Comparison of ENCODE assay signal across 19 mouse cellular contexts in genomic region chr6:29501599-29501998, GRCm38 (mm10). TPM values are rescaled to one million over a fixed set of nuclear protein-coding genes. Genes with fewer than 3 reads are reported as not detected.
A peak's percentile ranks its signal among the peaks of the same experiment; 100 is the strongest.
DNase-seq lines count a peak whose midpoint lies in the region; ATAC-seq and TF ChIP-seq lines count a peak whose summit lies in the region.
"Had no signal": no experiment of that assay in that cellular context is flagged by ENCODE, and none has a peak within 500 bp of the region (broad histone marks: within the 10 kb centered on the region; RNA-seq: fewer than 3 reads in every experiment).

No protein-coding gene starts in this region.

- H3K4me3 ChIP-seq in hindbrain, postnatal 0 days (ENCODE audit: low read length), result no peak overlapping the region
- no peak overlapping the region for H3K4me3 ChIP-seq in hindbrain, embryonic 11.5 days (ENCODE audit: low read depth, low read length)
- no peak overlapping the region for H3K4me3 ChIP-seq in liver, embryonic 11.5 days (ENCODE audit: low read depth, low read length)
- no peak overlapping the region for H3K4me3 ChIP-seq in ES-Bruce4 (ENCODE audit: low read depth, low read length)
- H3K4me3 ChIP-seq: forebrain, embryonic 15.5 days; hindbrain, embryonic 12.5 days; kidney, embryonic 15.5 days had no signal

- H3K27me3 ChIP-seq in hindbrain, postnatal 0 days (ENCODE audit: insufficient read depth, low read length), result 0 out of 2 replicates have a peak, but pooled peaks cover 3% of the 10 kb centered on the region
- peaks cover 16% of the 10 kb centered on the region for H3K27me3 ChIP-seq in hindbrain, embryonic 11.5 days (ENCODE audit: control insufficient read depth, insufficient read depth, low read length)
- H3K27me3 ChIP-seq in liver, embryonic 11.5 days (replicated peaks; ENCODE audit: control insufficient read depth, insufficient read depth, low read length), result peaks cover 27% of the 10 kb centered on the region
- no peaks in the 10 kb centered on the region for H3K27me3 ChIP-seq in ES-Bruce4 (ENCODE audit: control insufficient read depth, insufficient read depth, low read length, poor library complexity, severe bottlenecking)
- H3K27me3 ChIP-seq: kidney, embryonic 15.5 days had no signal

- TF ChIP-seq EP300 in ES-Bruce4 (IDR thresholded peaks at IDR 0.05; ENCODE audit: insufficient read depth, low read depth, low read length), result no peak

- no peak for DNase-seq in hindbrain, postnatal 0 days (ENCODE audit: low spot score)
- DNase-seq in hindbrain, embryonic 11.5 days (ENCODE audit: low spot score), result no peak
- DNase-seq in liver, embryonic 11.5 days (ENCODE audit: low spot score), result no peak
- DNase-seq in liver, result no peak
- no peak for DNase-seq in cerebellum, adult 11 months
- DNase-seq: adrenal gland, postnatal 25 days; embryo, embryonic 11 days; gastrocnemius, postnatal 10 days; lung, postnatal 10 days; right cerebral cortex, postnatal 14 days; thymus, adult 2 months had no signal

- TF ChIP-seq CTCF in hindbrain, postnatal 0 days (IDR thresholded peaks at IDR 0.05; ENCODE audit: low read depth), result peak; percentile 45
- TF ChIP-seq CTCF in ES-Bruce4 (IDR thresholded peaks at IDR 0.05; ENCODE audit: low read depth, low read length), result peak; percentile 15

- TF ChIP-seq POLR2A in ES-Bruce4 (IDR thresholded peaks at IDR 0.05; ENCODE audit: insufficient read depth, low read length), result no peak

- H3K36me3 ChIP-seq in hindbrain, postnatal 0 days (ENCODE audit: insufficient read depth, low read length), result no peaks in the 10 kb centered on the region
- H3K36me3 ChIP-seq in hindbrain, embryonic 11.5 days (ENCODE audit: control insufficient read depth, insufficient read depth, low read length), result no peaks in the 10 kb centered on the region
- H3K36me3 ChIP-seq in liver, embryonic 11.5 days (ENCODE audit: control insufficient read depth, insufficient read depth, low read length), result no peaks in the 10 kb centered on the region
- no peaks in the 10 kb centered on the region for H3K36me3 ChIP-seq in ES-Bruce4 (ENCODE audit: control insufficient read depth, insufficient read depth, low read length, poor library complexity, severe bottlenecking)
- H3K36me3 ChIP-seq: forebrain, embryonic 15.5 days; hindbrain, embryonic 12.5 days had no signal

- H3K4me2 ChIP-seq in hindbrain, postnatal 0 days (ENCODE audit: low read depth, low read length), result no peak overlapping the region
- H3K4me2 ChIP-seq in hindbrain, embryonic 11.5 days (replicated peaks; ENCODE audit: low read depth, low read length), result no peak overlapping the region
- H3K4me2 ChIP-seq in liver, embryonic 11.5 days, result peak overlapping the region; percentile 12; the same call in 1 of the 2 replicates
- H3K4me2 ChIP-seq: forebrain, embryonic 15.5 days; heart, embryonic 11.5 days; hindbrain, embryonic 12.5 days; kidney, embryonic 15.5 days; midbrain, embryonic 11.5 days had no signal

- 91% methylated on average over 1 of the region's 1 CpGs for WGBS in hindbrain, postnatal 0 days
- WGBS in hindbrain, embryonic 11.5 days, result 89% methylated on average over 1 of the region's 1 CpGs
- 96% methylated on average over 1 of the region's 1 CpGs for WGBS in liver, embryonic 11.5 days

- H3K27ac ChIP-seq in hindbrain, postnatal 0 days, result no peak overlapping the region
- H3K27ac ChIP-seq in hindbrain, embryonic 11.5 days (ENCODE audit: low read depth, low read length), result no peak overlapping the region
- no peak overlapping the region; the same call in 1 of the 2 replicates for H3K27ac ChIP-seq in liver, embryonic 11.5 days (ENCODE audit: low read depth, low read length)
- H3K27ac ChIP-seq in ES-Bruce4 (ENCODE audit: insufficient read depth, low read length), result no peak overlapping the region
- H3K27ac ChIP-seq: forebrain, embryonic 15.5 days; hindbrain, embryonic 12.5 days; kidney, embryonic 15.5 days had no signal

- no peaks in the 10 kb centered on the region for H3K4me1 ChIP-seq in hindbrain, postnatal 0 days (ENCODE audit: insufficient read depth, low read length)
- no peaks in the 10 kb centered on the region for H3K4me1 ChIP-seq in hindbrain, embryonic 11.5 days (replicated peaks; ENCODE audit: control insufficient read depth, insufficient read depth, low read length)
- peaks cover 25% of the 10 kb centered on the region for H3K4me1 ChIP-seq in liver, embryonic 11.5 days (replicated peaks; ENCODE audit: control insufficient read depth, insufficient read depth, low read length)
- H3K4me1 ChIP-seq in ES-Bruce4 (ENCODE audit: control insufficient read depth, insufficient read depth, low read length), result no peaks in the 10 kb centered on the region
- H3K4me1 ChIP-seq: forebrain, embryonic 15.5 days; hindbrain, embryonic 12.5 days had no signal

- no peak for ATAC-seq in hindbrain, postnatal 0 days
- ATAC-seq in hindbrain, embryonic 11.5 days (ENCODE audit: low FRiP score), result no peak
- ATAC-seq in liver, embryonic 11.5 days (replicated peaks; ENCODE audit: low FRiP score), result 0 out of 2 replicates have a peak, but pooled peaks have one; percentile 42
- ATAC-seq in megakaryocyte progenitor cell, adult 5-6 weeks (replicated peaks; ENCODE audit: poor library complexity), result peak; percentile 65
- ATAC-seq: forebrain, embryonic 15.5 days had no signal

- H3K9me3 ChIP-seq in hindbrain, postnatal 0 days (ENCODE audit: low read length), result no peaks in the 10 kb centered on the region
- H3K9me3 ChIP-seq in hindbrain, embryonic 11.5 days (ENCODE audit: control insufficient read depth, low read length), result no peaks in the 10 kb centered on the region
- H3K9me3 ChIP-seq in liver, embryonic 11.5 days (ENCODE audit: control insufficient read depth, low read length), result no peaks in the 10 kb centered on the region
- no peaks in the 10 kb centered on the region for H3K9me3 ChIP-seq in ES-Bruce4 (replicated peaks; ENCODE audit: control insufficient read depth, insufficient read depth, low read length, poor library complexity, severe bottlenecking)
- H3K9me3 ChIP-seq: forebrain, embryonic 15.5 days; hindbrain, embryonic 12.5 days; kidney, embryonic 15.5 days had no signal

- H3K9ac ChIP-seq in hindbrain, postnatal 0 days (replicated peaks; ENCODE audit: low read length), result no peak overlapping the region
- no peak overlapping the region for H3K9ac ChIP-seq in hindbrain, embryonic 11.5 days (ENCODE audit: low read depth, low read length)
- no peak overlapping the region for H3K9ac ChIP-seq in liver, embryonic 11.5 days (ENCODE audit: low read depth, low read length)
- no peak overlapping the region for H3K9ac ChIP-seq in ES-Bruce4 (ENCODE audit: low read depth, poor library complexity, severe bottlenecking)
- H3K9ac ChIP-seq: forebrain, embryonic 15.5 days; hindbrain, embryonic 12.5 days; kidney, embryonic 15.5 days had no signal

RNA-seq across cellular contexts. Expression of gene Kcp, which starts 6.2 kb away (rescaled TPM):
- 13.1 and 27.5 TPM in 2 replicates for total RNA-seq in hindbrain, postnatal 0 days (2014; rRNA removed)
- 7.6 and 7.7 TPM in 2 replicates for polyA plus RNA-seq in hindbrain, postnatal 0 days (2015; fragmentation: Nextera tagmentation; extraction: Ambion mirVana)
- 11.3 and 12.9 TPM in 2 replicates for polyA plus RNA-seq in hindbrain, embryonic 11.5 days (2014; fragmentation: Nextera tagmentation; extraction: Ambion mirVana)
- 9.2 and 9.5 TPM in 2 replicates for polyA plus RNA-seq in liver, embryonic 11.5 days (2014; fragmentation: Nextera tagmentation; extraction: Ambion mirVana)
- 1.9 and 4.1 TPM in 2 replicates for polyA plus RNA-seq in ES-Bruce4 (2011; ENCODE audit: insufficient read depth, insufficient read length, low read depth, missing spikeins)
- 0.05 TPM in 1 of 2 replicates, not detected in the other for total RNA-seq in megakaryocyte progenitor cell, adult 5-6 weeks (2015)
- total RNA-seq in megakaryocyte progenitor cell, adult 5-6 weeks (2017), result 0.50 TPM in 1 of 2 replicates, not detected in the other

RNA-seq across cellular contexts. Expression of gene Irf5, which starts 24.8 kb away (rescaled TPM):
- 2.4 and 3.9 TPM in 2 replicates for total RNA-seq in hindbrain, postnatal 0 days (2014; rRNA removed)
- 1.8 and 2.1 TPM in 2 replicates for polyA plus RNA-seq in hindbrain, postnatal 0 days (2015; fragmentation: Nextera tagmentation; extraction: Ambion mirVana)
- 2.5 and 2.7 TPM in 2 replicates for polyA plus RNA-seq in hindbrain, embryonic 11.5 days (2014; fragmentation: Nextera tagmentation; extraction: Ambion mirVana)
- 8.2 and 9.4 TPM in 2 replicates for polyA plus RNA-seq in liver, embryonic 11.5 days (2014; fragmentation: Nextera tagmentation; extraction: Ambion mirVana)
- 2.3 and 2.6 TPM in 2 replicates for polyA plus RNA-seq in ES-Bruce4 (2011; ENCODE audit: insufficient read depth, insufficient read length, low read depth, missing spikeins)
- 6.1 and 11.5 TPM in 2 replicates for total RNA-seq in megakaryocyte progenitor cell, adult 5-6 weeks (2015)
- 14.4 and 18.1 TPM in 2 replicates for total RNA-seq in megakaryocyte progenitor cell, adult 5-6 weeks (2017)

RNA-seq across cellular contexts. Expression of gene Atp6v1fnb, which starts 30.4 kb away (rescaled TPM):
- 0.47 TPM in 1 of 2 replicates, not detected in the other for total RNA-seq in hindbrain, postnatal 0 days (2014; rRNA removed)
- 0.59 TPM in 1 of 2 replicates, not detected in the other for polyA plus RNA-seq in hindbrain, postnatal 0 days (2015; fragmentation: Nextera tagmentation; extraction: Ambion mirVana)
- not detected in 2 replicates for polyA plus RNA-seq in hindbrain, embryonic 11.5 days (2014; fragmentation: Nextera tagmentation; extraction: Ambion mirVana)
- polyA plus RNA-seq in liver, embryonic 11.5 days (2014; fragmentation: Nextera tagmentation; extraction: Ambion mirVana), result 0.34 and 0.55 TPM in 2 replicates
- 0.90 and 1.0 TPM in 2 replicates for polyA plus RNA-seq in ES-Bruce4 (2011; ENCODE audit: insufficient read depth, insufficient read length, low read depth, missing spikeins)
- total RNA-seq in megakaryocyte progenitor cell, adult 5-6 weeks (2015), result 0.79 TPM in 1 of 2 replicates, not detected in the other
- total RNA-seq in megakaryocyte progenitor cell, adult 5-6 weeks (2017), result not detected in 2 replicates
- total RNA-seq: adrenal gland, postnatal 25 days had no signal
- polyA plus RNA-seq: forebrain, embryonic 15.5 days; heart, embryonic 11.5 days; hindbrain, embryonic 12.5 days; kidney, embryonic 15.5 days; limb, embryonic 14.5 days had no signal

RNA-seq across cellular contexts. Expression of gene Atp6v1f, which starts 34.1 kb away (rescaled TPM):
- total RNA-seq in hindbrain, postnatal 0 days (2014; rRNA removed), result 229 and 240 TPM in 2 replicates
- 371 and 385 TPM in 2 replicates for polyA plus RNA-seq in hindbrain, postnatal 0 days (2015; fragmentation: Nextera tagmentation; extraction: Ambion mirVana)
- polyA plus RNA-seq in hindbrain, embryonic 11.5 days (2014; fragmentation: Nextera tagmentation; extraction: Ambion mirVana), result 209 and 215 TPM in 2 replicates
- 223 and 247 TPM in 2 replicates for polyA plus RNA-seq in liver, embryonic 11.5 days (2014; fragmentation: Nextera tagmentation; extraction: Ambion mirVana)
- polyA plus RNA-seq in ES-Bruce4 (2011; ENCODE audit: insufficient read depth, insufficient read length, low read depth, missing spikeins), result 142 and 143 TPM in 2 replicates
- 205 and 206 TPM in 2 replicates for total RNA-seq in megakaryocyte progenitor cell, adult 5-6 weeks (2015)
- 115 and 159 TPM in 2 replicates for total RNA-seq in megakaryocyte progenitor cell, adult 5-6 weeks (2017)

Comparison
In these comparisons a context has a peak if more than half of its experiments do, and no peak if none do; other contexts are left out.
1. ATAC-seq: peak in liver, embryonic 11.5 days (single experiment) and megakaryocyte progenitor cell, adult 5-6 weeks (single experiment); none in hindbrain, postnatal 0 days (single experiment) and hindbrain, embryonic 11.5 days (single experiment).